Mouse (Mus musculus): ENCODE results near the gene Arhgef25. TPM values are rescaled to one million over a fixed set of nuclear protein-coding genes. Genes with fewer than 3 reads are reported as not detected.
A peak's percentile ranks its signal among the peaks of the same experiment; 100 is the strongest.

Arhgef25 gene
- polyA plus RNA-seq, 2 experiments = 3.4 to 7.7 TPM

DNA sequence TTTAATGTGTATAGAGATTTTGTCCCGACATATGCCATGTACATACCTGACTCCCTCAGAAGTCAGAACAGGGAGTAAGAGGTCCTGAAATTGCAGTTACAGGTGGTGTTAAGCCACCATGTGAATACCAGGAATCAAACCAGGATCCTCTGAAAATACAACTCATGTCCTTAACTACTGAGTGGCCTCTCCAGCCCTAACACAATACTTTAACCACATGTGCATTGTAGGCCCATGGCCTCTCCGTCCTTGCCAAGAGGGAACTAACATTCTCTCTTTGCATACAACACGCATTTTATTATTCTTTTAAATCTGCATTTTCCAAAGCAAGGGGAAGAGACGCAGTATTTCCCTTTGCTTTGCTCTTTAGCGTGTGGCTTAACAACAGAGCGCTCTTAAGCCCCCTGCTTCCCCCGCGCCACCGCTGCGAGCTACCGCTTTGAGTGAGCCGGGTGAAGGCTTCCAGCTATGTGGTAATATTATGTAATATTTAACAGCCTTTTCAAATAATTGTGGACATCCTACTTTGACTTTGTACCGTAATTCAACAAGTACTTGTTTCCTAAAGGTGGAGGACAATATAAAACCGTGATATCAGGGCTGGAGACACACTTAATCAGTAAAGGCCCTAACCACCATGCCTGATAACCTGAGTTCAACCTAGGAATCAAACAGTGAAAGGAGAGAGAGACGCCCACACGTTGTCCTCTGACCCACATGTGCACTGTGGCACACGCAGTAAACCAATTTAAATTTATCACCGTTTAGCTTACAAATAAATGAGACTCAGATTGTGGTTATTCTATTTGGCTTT, 51.3 kb downstream of the Arhgef25 start:
- no peak overlapping the region for H3K9ac ChIP-seq (replicated peaks)
- no peak overlapping the region for H3K4me2 ChIP-seq (ENCODE audit: low read depth)
- no peaks in the 10 kb centered on the region for H3K27me3 ChIP-seq (ENCODE audit: control insufficient read depth, insufficient read depth, low read length)
- no peaks in the 10 kb centered on the region for H3K36me3 ChIP-seq (replicated peaks; ENCODE audit: control insufficient read depth, insufficient read depth, low read depth)
- H3K27ac ChIP-seq = peak overlapping the region; percentile 13; the same call in 1 of the 2 replicates
- H3K4me3 ChIP-seq (ENCODE audit: insufficient read depth in 1 of 2, low read depth in 2 of 2, low read length in 2 of 2) = no peak overlapping the region
- TF ChIP-seq EP300 (IDR thresholded peaks at IDR 0.05; ENCODE audit: low read depth) = no peak
- TF ChIP-seq CTCF (IDR thresholded peaks at IDR 0.05; ENCODE audit: low read depth) = no peak
- DNase-seq (ENCODE audit: low read depth in 3 of 3, low spot score in 3 of 3) = no peak
- H3K9me3 ChIP-seq (ENCODE audit: control insufficient read depth, low read length) = no peaks in the 10 kb centered on the region
- H3K4me1 ChIP-seq (replicated peaks; ENCODE audit: control insufficient read depth in 2 of 2, insufficient read depth in 2 of 2, low read length in 1 of 2) = peaks cover 18 to 39% of the 10 kb centered on the region in 2 experiments
- no peak for ATAC-seq (ENCODE audit: insufficient read depth)
- 63% methylated on average over 18 of the region's 18 CpGs for WGBS (ENCODE audit: insufficient replicate concordance)

DNA sequence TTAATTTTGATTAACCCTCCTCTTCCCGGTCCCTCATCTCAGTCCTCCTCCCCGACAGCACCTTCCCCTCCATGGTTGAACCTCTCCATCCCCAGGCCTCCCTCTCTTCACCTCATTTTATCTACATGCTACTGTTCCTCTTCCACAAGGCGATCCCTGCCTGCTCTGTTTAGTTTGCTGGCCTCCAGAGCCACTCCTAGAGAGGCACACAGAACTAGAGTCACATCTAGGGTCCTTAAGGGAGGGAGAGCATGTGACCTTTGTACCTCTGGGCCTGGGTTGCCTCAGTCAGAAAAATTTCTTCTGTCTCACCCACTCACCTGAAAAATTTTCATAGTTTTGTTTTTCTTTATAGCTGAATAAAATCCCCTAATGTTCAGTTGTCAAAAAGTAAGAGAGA, 52.0 kb downstream of the Arhgef25 start:
- ATAC-seq (ENCODE audit: insufficient read depth) (no peak), DNase-seq (ENCODE audit: low read depth in 3 of 3, low spot score in 3 of 3) (no peak)
- WGBS (ENCODE audit: insufficient replicate concordance) = 61% methylated on average over 3 of the region's 3 CpGs
- Histone ChIP-seq H3K4me2 (ENCODE audit: low read depth) (no peak overlapping the region), H3K4me1 (replicated peaks; ENCODE audit: control insufficient read depth in 2 of 2, insufficient read depth in 2 of 2, low read length in 1 of 2) (peaks cover 18 to 39% of the 10 kb centered on the region in 2 experiments), H3K27me3 (ENCODE audit: control insufficient read depth, insufficient read depth, low read length) (no peaks in the 10 kb centered on the region), H3K36me3 (replicated peaks; ENCODE audit: control insufficient read depth, insufficient read depth, low read depth) (no peaks in the 10 kb centered on the region), H3K9me3 (ENCODE audit: control insufficient read depth, low read length) (no peaks in the 10 kb centered on the region), H3K27ac (no peak overlapping the region; the same call in 1 of the 2 replicates), H3K9ac (replicated peaks) (no peak overlapping the region), H3K4me3 (ENCODE audit: insufficient read depth in 1 of 2, low read depth in 2 of 2, low read length in 2 of 2) (no peak overlapping the region)
- TF ChIP-seq EP300 (IDR thresholded peaks at IDR 0.05; ENCODE audit: low read depth) (no peak), CTCF (IDR thresholded peaks at IDR 0.05; ENCODE audit: low read depth) (no peak)

DNA sequence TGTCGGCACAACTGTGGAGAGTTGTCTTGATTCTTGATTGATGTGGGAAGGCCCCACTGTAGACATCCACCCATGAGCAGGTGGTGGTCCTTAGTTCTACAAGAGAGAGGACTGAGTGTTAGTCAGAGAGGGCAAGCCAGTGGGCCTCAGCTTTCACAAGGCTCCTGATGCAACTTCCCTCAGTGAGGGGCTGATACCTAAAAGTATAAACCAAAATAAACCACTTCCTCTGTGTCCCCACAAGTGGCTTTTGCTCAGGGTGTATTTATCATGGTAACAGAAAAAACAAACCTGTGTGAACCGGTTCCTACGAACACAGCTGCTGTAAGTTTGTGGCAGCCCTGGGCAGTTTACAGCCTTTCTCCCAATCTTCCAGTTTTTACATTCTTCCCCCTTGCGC, 53.4 kb downstream of the Arhgef25 start:
- 50% methylated on average over 4 of the region's 4 CpGs for WGBS (ENCODE audit: insufficient replicate concordance)
- Histone ChIP-seq H3K4me1 (replicated peaks; ENCODE audit: control insufficient read depth in 2 of 2, insufficient read depth in 2 of 2, low read length in 1 of 2) (peaks cover 18 to 39% of the 10 kb centered on the region in 2 experiments), H3K4me2 (ENCODE audit: low read depth) (peak overlapping the region; percentile 47; the same call in 1 of the 2 replicates), H3K36me3 (replicated peaks; ENCODE audit: control insufficient read depth, insufficient read depth, low read depth) (no peaks in the 10 kb centered on the region), H3K9me3 (ENCODE audit: control insufficient read depth, low read length) (no peaks in the 10 kb centered on the region), H3K9ac (replicated peaks) (no peak overlapping the region), H3K27ac (no peak overlapping the region), H3K4me3 (ENCODE audit: insufficient read depth in 1 of 2, low read depth in 2 of 2, low read length in 2 of 2) (no peak overlapping the region), H3K27me3 (ENCODE audit: control insufficient read depth, insufficient read depth, low read length) (no peaks in the 10 kb centered on the region)
- DNase-seq (ENCODE audit: low read depth in 3 of 3, low spot score in 3 of 3) (no peak), ATAC-seq (ENCODE audit: insufficient read depth) (no peak)
- TF ChIP-seq CTCF (IDR thresholded peaks at IDR 0.05; ENCODE audit: low read depth) (no peak), EP300 (IDR thresholded peaks at IDR 0.05; ENCODE audit: low read depth) (no peak)

DNA sequence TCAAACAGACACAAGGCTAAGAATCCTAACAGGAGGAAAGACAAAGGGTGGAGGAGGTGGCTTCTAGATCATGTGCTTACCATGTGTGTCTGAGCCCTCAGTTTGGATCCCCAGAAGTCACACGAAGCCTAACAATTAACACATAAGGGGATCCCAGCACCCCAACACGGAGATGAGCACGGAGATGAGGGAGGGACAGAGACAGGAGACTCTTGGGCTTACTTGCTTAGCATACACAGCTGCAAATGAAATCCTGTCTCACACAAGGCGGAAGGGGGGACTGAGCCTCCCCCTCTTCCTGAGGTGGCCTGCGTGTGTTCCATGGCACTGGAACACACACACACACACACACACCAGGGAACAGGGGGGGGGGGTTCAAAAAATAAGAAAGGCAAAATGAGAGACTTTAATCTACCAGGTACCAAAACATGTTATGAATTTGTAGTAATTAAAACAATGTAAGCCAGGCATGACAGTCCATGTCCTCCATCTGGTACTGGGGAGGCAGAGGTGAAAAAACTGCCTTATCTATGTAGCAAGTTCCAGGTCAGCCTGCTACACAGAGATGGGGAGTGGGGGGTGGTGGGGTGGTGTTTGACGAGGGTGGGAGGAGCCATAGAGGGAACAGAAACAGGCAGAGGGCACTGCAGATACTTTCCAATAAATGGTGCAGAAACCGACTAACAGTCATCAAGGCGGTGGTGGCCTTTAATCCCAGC, 54.6 kb downstream of the Arhgef25 start:
- no peaks in the 10 kb centered on the region for H3K36me3 ChIP-seq (replicated peaks; ENCODE audit: control insufficient read depth, insufficient read depth, low read depth)
- no peak overlapping the region; a peak in 1 of 4 replicates for H3K4me3 ChIP-seq (ENCODE audit: insufficient read depth in 1 of 2, low read depth in 2 of 2, low read length in 2 of 2)
- TF ChIP-seq EP300 (IDR thresholded peaks at IDR 0.05; ENCODE audit: low read depth) (peak; percentile 76), CTCF (IDR thresholded peaks at IDR 0.05; ENCODE audit: low read depth) (no peak)
- H3K9ac ChIP-seq (replicated peaks) = peak overlapping the region; percentile 18
- H3K4me2 ChIP-seq (ENCODE audit: low read depth) = peak overlapping the region; percentile 47
- H3K9me3 ChIP-seq (ENCODE audit: control insufficient read depth, low read length) = no peaks in the 10 kb centered on the region
- H3K4me1 ChIP-seq (replicated peaks; ENCODE audit: control insufficient read depth in 2 of 2, insufficient read depth in 2 of 2, low read length in 1 of 2) = peaks cover 18 to 37% of the 10 kb centered on the region in 2 experiments
- DNase-seq (ENCODE audit: low read depth in 3 of 3, low spot score in 3 of 3) = peak; percentile 55 to 60 (median 58)
- peak overlapping the region; percentile 68 for H3K27ac ChIP-seq
- WGBS (ENCODE audit: insufficient replicate concordance) = 16% methylated on average over 7 of the region's 8 CpGs
- H3K27me3 ChIP-seq (ENCODE audit: control insufficient read depth, insufficient read depth, low read length) = no peaks in the 10 kb centered on the region
- peak; percentile 88 for ATAC-seq (ENCODE audit: insufficient read depth)

Data from liver, embryonic 14.5 days (tissue).